Mouse (Mus musculus) heart, embryonic 12.5 days (tissue): Measurements from ENCODE around the gene Atp2c1. TPM values are rescaled to one million over a fixed set of nuclear protein-coding genes. Genes with fewer than 3 reads are reported as not detected.

Source experiments
- ATAC-seq: fragments of 200-750 bp; cut with Nextera tagmentation; 2 replicates; pipeline ENCODE4 v1.8.0; 2017; ENCODE audit warnings: moderate TSS enrichment, moderate library complexity; ENCODE audit not compliant: insufficient number of reproducible peaks, low FRiP score
- H3K27ac ChIP-seq: fragments of 300-500 bp; sonication (generic); 2 replicates; pipeline ENCODE4 v1.5.1; 2016; ENCODE audit warnings: mild to moderate bottlenecking, moderate library complexity; ENCODE audit not compliant: poor library complexity, severe bottlenecking
- H3K27me3 ChIP-seq: fragments of 300-500 bp; sonication (generic); replicated peaks from 2 replicates; pipeline ENCODE4 v1.6.1; 2016; ENCODE audit warnings: mild to moderate bottlenecking, moderate library complexity
- H3K36me3 ChIP-seq: fragments of 300-500 bp; sonication (generic); 2 replicates; pipeline ENCODE4 v1.6.1; 2016; ENCODE audit warnings: mild to moderate bottlenecking, moderate library complexity
- H3K4me1 ChIP-seq: fragments of 300-500 bp; sonication (generic); replicated peaks from 2 replicates; pipeline ENCODE4 v1.6.1; 2016; ENCODE audit warnings: mild to moderate bottlenecking
- H3K4me2 ChIP-seq: fragments of 300-500 bp; sonication (generic); 2 replicates; pipeline ENCODE4 v1.6.1; 2016; ENCODE audit warnings: mild to moderate bottlenecking, moderate library complexity
- H3K4me3 ChIP-seq: fragments of 300-500 bp; sonication (generic); 2 replicates; pipeline ENCODE4 v1.5.1; 2016; ENCODE audit warnings: mild to moderate bottlenecking
- H3K9ac ChIP-seq: fragments of 300-500 bp; sonication (generic); 2 replicates; pipeline ENCODE4 v1.6.1; 2016; ENCODE audit warnings: mild to moderate bottlenecking, moderate library complexity
- H3K9me3 ChIP-seq: fragments of 300-500 bp; sonication (generic); replicated peaks from 2 replicates; pipeline ENCODE4 v1.6.1; 2016; ENCODE audit warnings: mild to moderate bottlenecking, moderate library complexity
- WGBS: fragments of 180-500 bp; shearing (Covaris S2); methylation state at CpG from one replicate; pipeline ENCODE4 v1.1.7; 2016; 5-methylcytosine and 5-hydroxymethylcytosine counted together
- polyA plus RNA-seq: library from polyadenylated mRNA; unstranded; fragments of >200 nt; fragmentation: Nextera tagmentation; extraction: Ambion mirVana; gene quantifications from 2 replicates; pipeline ENCODE4 v1.2.1, GENCODE M21; 2016

The Atp2c1 gene
- polyA plus RNA-seq, 1 experiment from 2014 or later: 66.3 TPM

DNA sequence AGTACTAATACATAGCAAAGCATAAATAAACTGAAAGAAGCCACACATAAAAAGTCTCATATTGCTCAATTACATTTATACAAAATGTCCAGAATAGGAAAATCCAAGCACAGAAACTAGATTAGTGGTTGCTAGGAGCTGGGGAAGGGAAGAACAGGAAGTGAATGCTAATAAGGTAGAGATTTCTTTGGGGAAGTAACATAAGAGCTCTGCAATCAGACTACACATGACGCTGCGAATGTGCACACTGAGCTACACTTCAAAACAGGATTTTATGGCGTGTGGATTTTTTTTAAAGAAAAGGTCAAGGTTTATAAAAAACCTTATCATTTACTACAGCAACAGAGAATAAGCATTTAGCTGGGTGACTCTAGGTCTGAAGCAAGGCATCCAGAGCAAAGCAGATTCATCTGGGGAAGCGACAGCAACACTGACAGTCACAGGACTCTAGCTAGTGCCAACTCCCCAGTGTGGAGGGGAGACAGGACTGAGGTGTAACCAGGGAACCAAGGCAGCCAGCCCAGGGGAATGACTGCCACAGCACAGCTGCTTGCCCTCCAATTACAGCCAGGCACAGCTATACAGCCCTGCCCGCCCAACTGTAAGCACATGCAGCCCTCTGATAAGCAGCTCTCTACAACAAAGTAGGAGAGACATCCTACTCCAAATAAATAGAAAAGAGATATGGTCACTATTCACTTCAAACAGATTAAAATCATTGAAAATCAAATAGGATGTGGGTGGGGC is 42.6 kb downstream of the Atp2c1 start:
- peaks cover 48% of the 10 kb centered on the region for H3K4me1 ChIP-seq

DNA sequence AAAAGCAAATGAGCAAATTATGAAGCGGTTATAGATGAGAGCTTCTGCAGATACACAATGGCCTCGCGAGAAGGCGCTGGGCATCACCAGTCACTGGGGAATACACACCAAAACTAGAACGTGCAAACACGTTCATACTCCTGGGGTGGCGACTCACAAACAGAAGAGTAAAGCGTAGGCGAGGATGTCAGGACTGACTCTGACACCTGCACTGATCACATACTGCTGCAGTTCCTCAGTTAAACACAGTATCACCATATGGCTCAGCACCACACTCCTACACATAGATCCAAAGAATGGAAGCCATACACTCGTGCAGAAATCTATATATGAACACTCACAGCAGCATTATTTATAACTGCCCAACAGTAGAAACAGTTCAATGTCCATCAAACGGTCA is 43.2 kb downstream of the Atp2c1 start:
- ATAC-seq: no peak
- Histone ChIP-seq H3K27ac (no peak overlapping the region), H3K27me3 (no peaks in the 10 kb centered on the region), H3K4me1 (peaks cover 45% of the 10 kb centered on the region), H3K4me2 (no peak overlapping the region), H3K36me3 (no peaks in the 10 kb centered on the region), H3K9ac (no peak overlapping the region), H3K4me3 (no peak overlapping the region), H3K9me3 (no peaks in the 10 kb centered on the region)
- 91% methylated on average over 11 of the region's 11 CpGs for WGBS

More for the DNA sequence above, 42.6 kb downstream of the Atp2c1 start:
- Histone ChIP-seq H3K4me2 (no peak overlapping the region), H3K36me3 (no peaks in the 10 kb centered on the region), H3K27ac (no peak overlapping the region), H3K9me3 (no peaks in the 10 kb centered on the region), H3K9ac (no peak overlapping the region), H3K27me3 (no peaks in the 10 kb centered on the region), H3K4me3 (no peak overlapping the region)
- 63% methylated on average over 5 of the region's 5 CpGs for WGBS
- ATAC-seq: peak; percentile 55; the same call in 1 of the 2 replicates

DNA sequence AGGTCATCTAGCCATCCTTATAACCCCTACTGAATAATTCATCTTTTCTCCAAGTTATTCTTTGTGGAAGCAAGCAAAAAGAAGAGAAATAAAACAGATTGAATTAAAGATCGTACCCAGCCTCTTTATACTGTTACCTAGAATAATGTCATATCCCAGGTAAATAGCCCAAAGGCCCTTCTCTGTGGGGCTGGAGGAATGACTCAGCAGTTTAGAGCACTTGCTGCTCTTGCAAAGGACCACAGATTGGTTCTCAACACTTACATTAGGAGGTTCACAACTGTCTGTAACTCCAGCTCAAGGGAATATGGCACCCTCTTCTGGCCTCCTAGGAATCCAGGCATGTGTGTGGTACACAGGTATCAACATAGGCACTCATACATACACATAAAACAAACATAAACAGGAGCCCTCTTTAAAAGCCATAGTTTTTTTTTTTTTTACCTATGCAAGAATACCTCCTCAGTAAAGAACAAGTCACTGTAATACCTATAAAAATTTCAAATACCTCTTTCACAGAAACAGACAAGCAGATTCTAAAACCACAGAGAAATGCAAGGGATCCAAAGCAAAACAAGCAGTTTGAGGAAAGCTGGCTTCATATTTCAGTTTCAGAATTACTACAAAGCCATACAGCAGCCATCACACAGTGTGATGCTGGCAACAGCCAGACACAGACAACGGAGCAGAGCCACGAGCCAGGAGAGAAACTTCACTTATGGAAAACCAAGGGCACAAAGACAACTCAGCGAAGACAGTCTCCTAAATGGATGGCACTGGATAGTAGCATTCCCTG is 44.2 kb downstream of the Atp2c1 start:
- H3K4me1 ChIP-seq: peaks cover 38% of the 10 kb centered on the region
- no peaks in the 10 kb centered on the region for H3K9me3 ChIP-seq
- H3K4me3 ChIP-seq: no peak overlapping the region
- H3K36me3 ChIP-seq: no peaks in the 10 kb centered on the region
- H3K4me2 ChIP-seq: no peak overlapping the region
- ATAC-seq: no peak
- no peaks in the 10 kb centered on the region for H3K27me3 ChIP-seq
- WGBS: 88% methylated on average over 4 of the region's 4 CpGs
- no peak overlapping the region for H3K27ac ChIP-seq
- no peak overlapping the region for H3K9ac ChIP-seq

DNA sequence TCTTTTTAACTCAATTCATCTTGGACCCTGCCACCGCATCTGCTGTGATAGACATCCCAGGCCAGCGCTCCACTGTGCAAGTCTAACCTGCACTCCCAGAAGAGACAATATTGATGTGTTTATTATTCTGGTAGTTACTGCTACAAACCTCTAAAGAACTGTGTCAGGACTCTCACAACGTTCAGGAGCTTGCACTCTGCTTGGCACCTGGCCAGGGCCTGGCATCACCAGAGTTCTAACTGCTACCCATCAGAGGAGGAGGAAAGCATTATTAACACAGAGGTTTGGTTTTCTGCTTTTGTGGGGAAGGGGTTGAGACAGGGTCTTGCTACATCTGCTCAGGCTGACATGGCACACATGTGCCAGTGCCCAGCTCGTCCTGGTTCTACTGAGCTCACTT is 45.0 kb downstream of the Atp2c1 start:
- Histone ChIP-seq H3K27me3 (no peaks in the 10 kb centered on the region), H3K4me1 (peaks cover 34% of the 10 kb centered on the region), H3K36me3 (no peaks in the 10 kb centered on the region), H3K9ac (no peak overlapping the region), H3K4me3 (no peak overlapping the region), H3K4me2 (no peak overlapping the region), H3K27ac (no peak overlapping the region), H3K9me3 (no peaks in the 10 kb centered on the region)
- WGBS: 73% methylated on average over 4 of the region's 4 CpGs
- no peak for ATAC-seq

DNA sequence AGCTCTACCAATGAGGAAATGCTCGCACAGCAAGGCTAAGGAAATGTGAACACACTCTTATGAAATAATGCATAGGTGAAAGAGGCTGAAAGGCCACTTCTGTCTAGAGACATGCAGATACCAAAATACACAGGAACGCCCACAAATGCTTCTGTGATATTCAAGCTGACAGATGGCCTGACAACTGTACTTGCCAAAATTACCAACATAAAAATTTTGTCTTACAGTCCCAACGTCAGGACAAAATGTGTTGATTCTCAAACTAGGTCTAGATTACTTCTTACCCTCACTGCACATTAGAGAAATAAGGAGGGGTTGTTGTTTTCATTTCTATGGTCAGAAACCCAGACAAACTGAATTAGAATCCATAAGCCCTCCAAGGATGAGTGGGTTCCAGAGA is 51.0 kb downstream of the Atp2c1 start:
- WGBS: 80% methylated on average over 3 of the region's 3 CpGs
- Histone ChIP-seq H3K36me3 (no peaks in the 10 kb centered on the region), H3K4me1 (peaks cover 12% of the 10 kb centered on the region), H3K27me3 (no peaks in the 10 kb centered on the region), H3K9ac (no peak overlapping the region), H3K9me3 (no peaks in the 10 kb centered on the region), H3K4me3 (no peak overlapping the region), H3K4me2 (no peak overlapping the region), H3K27ac (no peak overlapping the region)
- no peak for ATAC-seq

DNA sequence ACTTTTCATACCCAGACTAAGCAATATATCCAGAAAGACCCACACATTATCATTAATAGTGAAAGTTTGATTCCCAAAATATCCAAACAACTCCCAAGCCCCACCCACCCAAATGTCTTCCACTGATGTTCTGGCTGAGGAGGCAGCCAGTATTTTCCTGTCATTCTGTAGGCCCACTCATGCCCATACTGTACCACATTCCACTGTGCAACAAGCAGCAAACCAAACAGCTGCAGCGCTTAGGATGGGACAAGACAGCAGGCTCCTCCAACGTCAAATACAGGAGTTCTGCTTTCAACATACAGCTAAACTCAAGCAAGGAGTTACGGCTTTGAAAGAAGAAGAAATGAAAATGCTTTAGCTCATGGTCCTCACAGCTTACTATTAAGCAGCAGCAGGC is 52.2 kb downstream of the Atp2c1 start:
- no peak for ATAC-seq
- no peaks in the 10 kb centered on the region for H3K27me3 ChIP-seq
- H3K27ac ChIP-seq: no peak overlapping the region
- peaks cover under 1% of the 10 kb centered on the region for H3K36me3 ChIP-seq
- H3K4me3 ChIP-seq: no peak overlapping the region
- no peak overlapping the region for H3K9ac ChIP-seq
- H3K4me2 ChIP-seq: no peak overlapping the region
- H3K9me3 ChIP-seq: no peaks in the 10 kb centered on the region
- peaks cover 5% of the 10 kb centered on the region; the same call in 1 of the 2 replicates for H3K4me1 ChIP-seq
- WGBS: 79% methylated on average over 3 of the region's 3 CpGs

DNA sequence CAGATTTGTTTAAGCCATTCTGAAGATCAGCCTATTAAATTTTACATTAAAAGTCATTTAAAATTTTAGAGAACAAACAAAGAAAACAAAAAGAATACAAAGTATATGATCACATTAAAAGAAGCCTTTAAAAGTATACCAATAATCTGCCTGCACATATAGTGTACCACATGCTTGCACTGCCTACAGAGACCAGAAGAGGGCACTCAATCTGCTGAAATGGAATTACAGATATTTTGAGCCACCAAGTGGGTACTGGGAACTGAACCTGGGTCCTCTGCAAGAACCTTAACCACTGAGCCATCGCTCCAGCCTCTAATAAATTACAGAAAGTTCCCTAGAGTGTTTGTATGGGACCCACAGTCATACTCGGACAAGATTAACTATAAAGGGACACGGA is 59.3 kb downstream of the Atp2c1 start:
- H3K27ac ChIP-seq: no peak overlapping the region
- H3K4me3 ChIP-seq: no peak overlapping the region
- H3K4me1 ChIP-seq: no peaks in the 10 kb centered on the region
- peaks cover 9% of the 10 kb centered on the region; the same call in 1 of the 2 replicates for H3K9me3 ChIP-seq
- 93% methylated on average over 3 of the region's 3 CpGs for WGBS
- H3K27me3 ChIP-seq: no peaks in the 10 kb centered on the region
- H3K36me3 ChIP-seq: peaks cover 28% of the 10 kb centered on the region
- H3K4me2 ChIP-seq: no peak overlapping the region
- H3K9ac ChIP-seq: no peak overlapping the region
- no peak for ATAC-seq

DNA sequence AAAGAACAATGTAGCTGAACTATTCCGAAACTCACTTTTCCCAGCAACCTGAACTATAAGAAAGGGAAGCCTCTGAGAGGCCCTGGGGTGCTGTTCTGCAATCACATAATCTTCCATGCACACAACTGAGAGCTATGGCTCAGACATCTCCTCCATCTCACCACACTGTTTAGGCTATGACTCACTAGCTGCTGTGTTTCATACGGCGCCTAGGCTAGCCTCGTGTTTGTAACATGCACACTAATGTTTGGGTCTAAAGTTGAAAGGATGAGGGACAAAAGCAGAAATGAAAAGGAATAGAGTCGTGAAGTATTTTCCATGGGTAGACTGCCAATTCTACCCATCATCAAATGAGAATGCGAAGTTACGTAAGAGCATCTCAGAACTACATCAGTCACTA is 65.6 kb downstream of the Atp2c1 start:
- Histone ChIP-seq H3K9ac (no peak overlapping the region), H3K27me3 (no peaks in the 10 kb centered on the region), H3K4me1 (no peaks in the 10 kb centered on the region), H3K4me2 (no peak overlapping the region), H3K36me3 (peaks cover 49% of the 10 kb centered on the region), H3K4me3 (no peak overlapping the region), H3K27ac (no peak overlapping the region), H3K9me3 (no peaks in the 10 kb centered on the region)
- WGBS: 88% methylated on average over 7 of the region's 7 CpGs
- ATAC-seq: no peak

DNA sequence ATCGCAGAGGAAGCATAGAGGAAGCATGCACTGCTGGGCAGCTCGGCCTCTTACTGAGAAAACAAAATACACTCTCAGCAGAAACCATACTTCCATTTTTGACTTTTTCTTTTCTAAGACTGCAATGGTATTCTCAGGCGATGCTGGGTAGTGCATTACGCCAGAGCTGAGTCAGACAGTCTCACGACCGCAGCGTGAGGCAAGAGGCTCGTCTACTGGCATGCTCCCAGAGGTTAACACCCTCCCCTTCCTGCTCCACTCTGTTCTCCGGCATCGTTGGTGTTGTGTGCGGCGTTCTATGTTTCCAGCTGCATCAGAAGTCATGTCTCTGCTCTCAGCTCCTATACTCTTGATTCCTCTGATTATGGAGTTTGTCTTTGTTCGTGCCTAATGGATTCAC is 68.1 kb downstream of the Atp2c1 start:
- Histone ChIP-seq H3K4me2 (no peak overlapping the region), H3K9ac (no peak overlapping the region), H3K36me3 (peaks cover 53% of the 10 kb centered on the region), H3K27ac (no peak overlapping the region), H3K9me3 (no peaks in the 10 kb centered on the region), H3K4me1 (no peaks in the 10 kb centered on the region), H3K4me3 (no peak overlapping the region), H3K27me3 (no peaks in the 10 kb centered on the region)
- 88% methylated on average over 13 of the region's 13 CpGs for WGBS
- no peak for ATAC-seq

DNA sequence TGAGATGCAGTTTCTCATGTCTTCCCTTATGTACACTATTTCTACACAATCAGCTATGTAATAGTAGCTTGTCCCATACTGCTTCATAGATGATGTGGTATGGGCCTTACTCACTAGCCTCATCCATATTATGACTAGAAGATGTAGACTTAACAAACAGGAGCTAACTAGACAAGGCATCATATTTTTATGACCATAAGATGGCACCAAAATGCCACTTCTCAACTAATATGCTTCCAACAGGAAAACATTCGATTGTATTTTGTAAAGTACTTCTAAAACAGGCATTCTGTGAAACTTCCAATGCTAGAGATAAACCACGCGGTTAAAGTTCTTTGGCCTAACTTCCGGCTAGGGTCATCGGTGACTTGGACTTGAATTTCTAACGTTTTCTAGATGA is 118.6 kb downstream of the Atp2c1 start:
- Histone ChIP-seq H3K27ac (no peak overlapping the region), H3K4me1 (no peaks in the 10 kb centered on the region), H3K9me3 (no peaks in the 10 kb centered on the region), H3K27me3 (no peaks in the 10 kb centered on the region), H3K4me2 (no peak overlapping the region), H3K36me3 (peaks cover 40% of the 10 kb centered on the region), H3K4me3 (no peak overlapping the region), H3K9ac (no peak overlapping the region)
- no peak for ATAC-seq
- 92% methylated on average over 6 of the region's 6 CpGs for WGBS

DNA sequence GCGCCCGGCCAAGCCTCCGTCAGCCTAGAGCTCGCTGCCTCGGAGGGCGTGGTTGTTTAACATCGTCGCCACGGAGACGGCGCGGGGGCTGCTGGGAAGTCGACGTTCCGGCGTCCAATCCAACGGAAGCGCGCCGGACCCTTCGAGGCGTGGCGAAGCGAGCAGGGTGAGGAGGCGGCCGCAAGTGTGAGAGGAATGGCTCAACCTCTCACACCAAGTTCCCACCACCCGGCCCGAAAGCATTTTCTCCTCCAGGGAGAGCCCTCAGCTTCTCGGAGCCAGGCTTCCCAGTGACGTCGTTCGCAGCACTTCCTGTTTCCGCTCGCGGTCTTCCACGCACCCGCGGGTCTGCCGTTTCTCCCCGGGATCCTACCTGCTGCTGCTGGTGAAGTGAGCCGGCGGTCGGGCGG is 131.9 kb downstream of the Atp2c1 start, which contains the start of the genes Aste1 and Nek11:
Gene Aste1, plus strand, starts transcription at position 175 of the 410 bp plus-strand sequence.
Gene Nek11, minus strand, starts transcription at position 307 of the 410 bp plus-strand sequence.
- H3K4me1 ChIP-seq: peaks cover 29% of the 10 kb centered on the region
- peak; percentile 97 for ATAC-seq
- H3K4me2 ChIP-seq: peak within 1 kb of the TSS; percentile 75
- peak within 1 kb of the TSS; percentile 72 for H3K9ac ChIP-seq
- 0 out of 2 replicates have a peak, but pooled peaks cover 4% of the 10 kb centered on the region for H3K27me3 ChIP-seq
- H3K9me3 ChIP-seq: no peaks in the 10 kb centered on the region
- peak within 1 kb of the TSS; percentile 66 for H3K4me3 ChIP-seq
- H3K36me3 ChIP-seq: peaks cover 19% of the 10 kb centered on the region
- WGBS: under 1% methylated on average over 44 of the region's 44 CpGs
- peak within 1 kb of the TSS; percentile 95 for H3K27ac ChIP-seq
